Mouse (Mus musculus) bone marrow macrophage, adult 2 months (primary cell): ENCODE measurements around the gene D17H6S53E.

Experiments used
- CTCF ChIP-seq: IDR thresholded peaks from 2 replicates; pipeline ENCODE4 v1.5.1; 2012; ENCODE audit warnings: low read depth, mild to moderate bottlenecking, low read length, moderate library complexity
- POLR2A ChIP-seq: IDR thresholded peaks from 2 replicates; pipeline ENCODE4 v1.6.1; 2012; ENCODE audit warnings: mild to moderate bottlenecking, low read depth, low read length, borderline replicate concordance

DNA sequence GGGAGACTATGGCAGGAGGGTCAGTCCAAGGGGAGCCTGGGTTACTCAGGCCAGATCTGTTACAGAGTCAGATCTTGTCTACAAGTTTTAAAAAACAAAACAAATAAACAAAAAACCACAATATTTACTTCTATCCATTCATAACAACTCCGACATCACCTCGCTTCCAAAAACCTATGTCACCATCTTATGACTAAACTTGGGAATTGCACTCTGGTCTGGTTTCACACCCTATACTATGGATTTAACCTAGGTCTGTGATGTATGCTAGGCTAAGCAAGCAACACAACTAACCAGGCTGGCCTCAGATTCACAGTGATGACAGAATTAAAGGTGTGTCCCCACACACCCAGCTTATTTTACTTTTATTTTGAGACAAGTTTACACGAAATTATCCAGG lies 19.7 kb upstream of the D17H6S53E start:
- TF ChIP-seq CTCF: no peak
- TF ChIP-seq POLR2A: no peak
